Mouse (Mus musculus) C2C12 (cell line): ENCODE measurements at regions not wholly inside any gene's neighbourhood (a gene's known extent, or its start where the extent isn't known, plus 50 kb on each side); places are given as distances from the start of the nearest gene placed in this dataset.

Experiments used
- CEBPB ChIP-seq: IDR thresholded peaks from one replicate; pipeline ENCODE4 v1.6.1; 2011; ENCODE audit warnings: low read depth, mild to moderate bottlenecking, control low read depth, moderate library complexity
- CTCF ChIP-seq: IDR thresholded peaks from one replicate; pipeline ENCODE4 v1.5.1; 2011; ENCODE audit not compliant: control insufficient read depth, insufficient read depth, insufficient read length
- FOSL1 ChIP-seq: IDR thresholded peaks from one replicate; pipeline ENCODE4 v1.8.0; 2011; ENCODE audit warnings: mild to moderate bottlenecking, low read length; ENCODE audit not compliant: poor library complexity, insufficient read depth, severe bottlenecking
- MAX ChIP-seq: IDR thresholded peaks from one replicate; pipeline ENCODE4 v1.6.1; 2011; ENCODE audit warnings: mild to moderate bottlenecking, control low read depth
- MYOG ChIP-seq: IDR thresholded peaks from one replicate; pipeline ENCODE4 v1.6.1; 2011; ENCODE audit not compliant: control insufficient read depth, insufficient read length; ENCODE audit errors: extremely low read depth
- USF1 ChIP-seq: IDR thresholded peaks from one replicate; pipeline ENCODE4 v1.6.1; 2011; ENCODE audit warnings: low read depth, mild to moderate bottlenecking, control low read depth, moderate library complexity

DNA sequence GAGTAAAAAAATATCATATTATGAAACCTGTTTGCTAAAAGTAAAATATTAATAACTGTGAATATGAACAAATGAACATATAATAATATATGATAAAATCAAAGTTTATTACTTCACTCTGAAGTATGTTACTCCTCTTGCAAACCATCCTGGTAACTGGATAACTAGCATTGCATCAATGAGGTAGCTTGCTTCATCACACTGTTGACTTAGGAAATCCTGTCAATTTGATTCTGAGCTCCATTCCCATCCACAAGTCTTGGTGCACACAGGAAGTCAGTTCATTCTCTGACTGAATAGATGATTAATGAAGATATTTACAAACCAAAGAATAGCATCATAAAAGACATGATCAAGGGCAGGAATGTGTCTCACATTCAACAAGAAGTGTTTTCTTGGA, 286.9 kb upstream of the Gprin3 start:
- TF ChIP-seq CTCF (no peak), USF1 (no peak), MAX (no peak), FOSL1 (no peak), CEBPB (no peak), MYOG (no peak)
